Mouse (Mus musculus): Measurements from ENCODE around the gene Fam104a.

Fam104a gene

DNA sequence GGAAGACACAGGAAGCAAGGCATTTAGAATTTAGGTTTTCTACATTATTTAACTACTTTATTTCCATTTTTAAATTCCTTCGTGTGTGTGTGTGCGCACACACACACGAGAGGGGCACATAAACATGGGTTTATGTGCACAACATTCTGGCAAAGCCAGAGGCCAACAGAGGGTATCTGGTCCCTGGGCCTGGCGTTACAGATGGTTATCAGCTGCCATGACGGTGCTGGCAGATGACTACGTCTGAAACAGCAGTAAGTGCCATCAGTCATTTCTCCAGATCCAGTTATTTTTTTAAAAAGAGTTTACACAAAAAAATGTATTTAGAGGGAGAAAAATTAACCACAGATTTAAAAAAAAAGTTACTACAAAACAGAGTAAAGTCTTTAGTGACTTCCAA lies 17.8 kb downstream of the Fam104a start:
- DNase-seq (ENCODE audit: low read depth, low spot score) = no peak

DNA sequence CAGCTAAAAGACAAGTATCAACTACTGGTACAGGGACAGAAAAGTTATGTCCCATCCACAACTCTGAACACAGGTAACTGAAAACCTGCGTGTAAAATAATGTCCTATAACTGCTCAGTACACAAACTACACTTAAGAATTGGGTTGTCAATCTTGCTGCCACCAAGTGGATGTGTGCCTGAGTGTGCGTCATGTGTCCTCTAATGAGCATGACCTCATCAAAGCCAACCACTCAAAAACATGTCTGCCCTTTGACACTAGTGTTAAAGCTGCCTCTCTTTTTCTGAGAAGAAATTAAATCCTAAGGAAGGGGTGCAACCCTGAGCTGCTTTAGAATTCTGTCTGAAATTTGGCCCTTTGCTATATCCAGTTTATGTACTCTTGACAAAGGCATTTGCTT lies 19.7 kb downstream of the Fam104a start:
- no peak for DNase-seq (ENCODE audit: low read depth, low spot score)

GRCm38 (mm10) chr11:113661835-113662351 lies 22.1 kb downstream of the Fam104a start:
- no peak for DNase-seq (ENCODE audit: low read depth, low spot score)

- peak; percentile 64 for DNase-seq (ENCODE audit: low read depth, low spot score)
Observed at GRCm38 (mm10) chr11:113660940-113661339, 23.0 kb downstream of the Fam104a start.

DNA sequence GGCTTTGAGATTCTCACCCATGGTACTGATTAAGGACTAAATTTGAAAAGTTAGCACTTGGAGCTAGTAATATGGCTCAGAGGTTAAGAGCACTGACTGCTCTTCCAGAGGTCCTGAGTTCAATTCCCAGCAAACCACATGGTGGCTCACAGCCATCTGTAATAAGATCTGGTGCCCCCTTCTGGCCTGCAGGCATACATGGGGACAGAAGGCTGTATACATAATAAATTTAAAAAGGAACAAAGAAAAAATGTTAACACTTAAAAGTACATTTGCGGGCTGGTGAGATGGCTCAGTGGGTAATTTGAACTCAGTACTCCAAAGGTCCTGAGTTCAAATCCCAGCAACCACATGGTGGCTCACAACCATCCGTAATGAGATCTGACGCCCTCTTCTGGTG lies 23.7 kb downstream of the Fam104a start:
- peak; percentile 38 for DNase-seq (ENCODE audit: low read depth, low spot score)

GRCm38 (mm10) chr11:113658763-113659162 lies 25.2 kb downstream of the Fam104a start:
- no peak for DNase-seq (ENCODE audit: low read depth, low spot score)

- no peak for DNase-seq (ENCODE audit: low read depth, low spot score)
Observed at GRCm38 (mm10) chr11:113658319-113658718, 25.6 kb downstream of the Fam104a start.

- no peak for DNase-seq (ENCODE audit: low read depth, low spot score)
Observed at GRCm38 (mm10) chr11:113657221-113657620, 26.7 kb downstream of the Fam104a start.

- DNase-seq (ENCODE audit: low read depth, low spot score) = no peak
Observed at GRCm38 (mm10) chr11:113656511-113656932, 27.4 kb downstream of the Fam104a start.

- DNase-seq (ENCODE audit: low read depth, low spot score) = peak; percentile 70
Observed at GRCm38 (mm10) chr11:113654561-113655270, 29.2 kb downstream of the Fam104a start.

- no peak for DNase-seq (ENCODE audit: low read depth, low spot score)
Observed at GRCm38 (mm10) chr11:113654105-113654504, 29.9 kb downstream of the Fam104a start.

GRCm38 (mm10) chr11:113652516-113652915 lies 31.4 kb downstream of the Fam104a start:
- no peak for DNase-seq (ENCODE audit: low read depth, low spot score)

GRCm38 (mm10) chr11:113651907-113652273 lies 32.1 kb downstream of the Fam104a start:
- DNase-seq (ENCODE audit: low read depth, low spot score) = no peak

DNA sequence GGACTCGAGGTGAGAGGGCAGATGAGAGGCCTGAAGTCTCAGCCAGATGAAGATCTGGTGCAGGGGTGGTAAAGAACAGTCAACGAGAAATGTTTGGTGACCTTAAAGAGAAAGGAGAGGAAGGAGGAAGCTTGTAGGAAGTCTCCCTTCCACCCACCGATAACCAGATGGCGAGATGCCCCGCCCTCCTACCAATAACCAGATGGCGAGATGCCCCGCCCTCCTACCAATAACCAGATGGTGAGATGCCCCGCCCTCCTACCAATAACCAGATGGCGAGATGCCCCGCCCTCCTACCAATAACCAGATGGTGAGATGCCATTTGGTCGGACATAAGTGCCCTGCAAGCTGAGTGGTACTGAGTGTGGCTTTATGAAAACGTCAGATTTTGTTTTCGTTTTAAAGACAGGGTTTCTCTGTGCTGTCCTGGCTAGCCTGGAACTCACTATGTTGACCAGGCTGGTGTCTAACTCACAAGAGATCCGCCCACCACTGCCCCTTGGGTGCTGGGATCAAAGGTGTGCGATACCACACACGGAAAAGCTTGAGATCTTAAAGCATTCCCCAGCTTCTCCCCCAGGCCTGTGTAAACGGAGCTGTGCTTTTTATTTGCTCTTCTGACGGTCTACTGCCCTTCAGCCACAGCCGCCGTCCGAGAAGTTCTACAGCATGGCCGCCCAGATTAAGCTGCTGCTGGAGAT lies 32.6 kb downstream of the Fam104a start:
- DNase-seq (ENCODE audit: low read depth, low spot score) = no peak

DNA sequence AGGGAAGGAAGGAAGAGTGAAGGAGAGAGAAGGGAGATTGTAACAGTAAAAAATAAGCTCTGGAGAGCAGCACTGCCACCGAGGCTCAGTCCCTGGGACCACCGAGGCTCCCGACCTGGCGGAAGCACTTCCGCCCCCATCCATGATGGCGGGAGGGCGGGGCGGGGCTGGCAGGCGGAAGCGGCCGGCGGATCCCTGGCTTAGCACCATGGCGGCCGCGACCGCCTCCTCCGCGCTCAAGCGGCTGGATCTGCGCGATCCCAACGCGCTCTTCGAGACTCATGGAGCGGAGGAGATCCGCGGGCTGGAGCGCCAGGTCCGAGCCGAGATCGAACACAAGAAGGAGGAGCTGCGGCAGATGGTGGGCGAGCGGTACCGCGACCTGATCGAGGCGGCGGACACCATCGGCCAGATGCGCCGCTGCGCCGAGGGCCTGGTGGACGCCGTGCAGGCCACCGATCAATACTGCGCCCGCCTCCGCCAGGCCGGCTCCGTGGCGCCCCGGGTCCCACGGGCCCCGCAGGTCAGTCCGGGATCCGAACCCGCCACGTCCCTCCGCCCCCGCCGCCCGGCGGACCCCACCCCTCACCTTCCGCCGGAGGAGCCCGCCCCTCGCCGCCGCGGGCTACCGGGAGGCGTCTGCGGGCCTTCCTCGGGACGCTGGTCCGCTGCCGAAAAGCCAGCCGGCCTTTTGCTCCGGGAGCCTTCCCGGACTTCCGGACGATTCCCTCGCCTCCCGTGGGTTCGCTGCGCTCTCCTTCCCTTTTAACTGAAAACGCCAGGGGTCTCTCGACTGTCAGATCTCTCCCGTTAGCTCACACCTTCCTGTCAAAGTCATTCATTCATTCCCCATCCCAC lies 34.4 kb downstream of the Fam104a start, which contains the start of gene Slc39a11:
Slc39a11 (minus strand) TSS at position 727 of the 858 bp plus-strand sequence.
- peak; percentile 71 for DNase-seq (ENCODE audit: low read depth, low spot score)

- no peak for DNase-seq (ENCODE audit: low read depth, low spot score)
Observed at GRCm38 (mm10) chr11:113648690-113649352, 35.1 kb downstream of the Fam104a start, which contains the start of gene Cog1. Cog1 (plus strand) TSS chr11:113649169.

DNA sequence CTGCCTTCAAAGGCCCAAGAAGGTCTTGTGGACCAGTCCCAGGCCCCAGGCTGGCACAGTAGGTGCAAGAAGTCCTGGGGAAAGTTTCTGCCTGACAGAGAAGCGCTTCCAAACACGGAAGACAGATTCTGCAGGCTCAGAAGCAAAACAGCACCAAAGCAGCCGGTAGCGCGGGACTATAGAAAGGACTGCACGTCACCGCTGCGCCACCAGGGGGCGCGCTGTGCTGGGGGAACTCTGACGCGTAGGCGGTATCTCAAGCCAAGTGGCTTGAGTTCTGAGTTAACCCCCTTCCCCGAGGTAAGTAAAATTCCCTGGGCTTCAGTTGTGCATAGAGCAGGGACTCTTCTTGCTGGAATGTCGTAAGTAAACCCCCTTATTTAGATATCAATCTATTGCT lies 35.8 kb downstream of the Fam104a start:
- DNase-seq (ENCODE audit: low read depth, low spot score) = peak; percentile 71

- DNase-seq (ENCODE audit: low read depth, low spot score) = no peak
Observed at GRCm38 (mm10) chr11:113645181-113645580, 38.8 kb downstream of the Fam104a start.

DNA sequence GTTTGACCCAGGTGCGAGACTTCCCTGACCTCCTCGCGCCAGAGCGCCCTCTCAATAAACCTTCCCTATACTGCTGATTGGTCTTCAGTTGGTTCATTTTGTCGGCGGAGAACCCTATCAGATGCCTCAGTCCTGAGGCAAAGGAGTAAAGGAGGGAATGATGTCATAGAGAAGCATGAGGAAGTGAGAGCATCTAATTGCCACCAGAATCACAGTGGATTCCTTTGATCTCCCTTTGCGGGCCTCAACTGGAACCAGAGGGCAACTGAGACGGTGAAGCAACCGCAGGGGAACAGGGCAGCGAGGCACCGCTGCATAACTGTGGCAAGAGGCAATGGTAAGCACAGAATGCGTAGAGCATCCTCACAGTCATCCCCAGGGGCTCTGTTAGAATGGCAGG lies 45.3 kb downstream of the Fam104a start:
- no peak for DNase-seq (ENCODE audit: low read depth, low spot score)

- no peak for DNase-seq (ENCODE audit: low read depth, low spot score)
Observed at GRCm38 (mm10) chr11:113634699-113635121, 49.2 kb downstream of the Fam104a start.

- DNase-seq (ENCODE audit: low read depth, low spot score) = no peak
Observed at GRCm38 (mm10) chr11:113633398-113633797, 50.6 kb downstream of the Fam104a start.

All from 3T3-L1 (cell line).